Mouse (Mus musculus) gastrocnemius, postnatal 14 days (tissue): ENCODE measurements around the gene Cdk4. TPM values are rescaled to one million over a fixed set of nuclear protein-coding genes. Genes with fewer than 3 reads are reported as not detected.
A peak's percentile ranks its signal among the peaks of the same experiment; 100 is the strongest.

Experiments
- DNase-seq: peaks from one replicate; pipeline ENCODE4 v3.0.0; 2021; ENCODE audit warnings: mixed read lengths
- intact Hi-C: fragments of 180-260 bp; cut with DNase I; formaldehyde crosslinking; loops from one replicate; pipeline ENCODE4 v1.15.1; 2025; ENCODE audit warnings: low total_unique reads
- long read RNA-seq, 2 experiments: library from polyadenylated mRNA; stranded (forward); transcript quantifications; one replicate each; pipeline ENCODE4 v2.0.0; 2021
- total RNA-seq, 2 experiments: library from RNA; stranded (reverse); gene quantifications; 2 replicates each; pipeline ENCODE4 v1.2.3; 2021

The Cdk4 gene
- 10 to 100 TPM; 62.5 to 84.0 TPM for total RNA-seq
- long read RNA-seq, experiment 1, transcript Cdk4-201 (8 exons, 2,053 nt): major isoform, 32 of 39 reads
- long read RNA-seq, experiment 1, partial matches to known transcripts: 1 of 39 reads
- long read RNA-seq, experiment 1, other reads (novel, unspliced or antisense): 5 of 39 reads
- long read RNA-seq, experiment 2, transcript Cdk4-201 (8 exons, 2,053 nt): major isoform, 42 of 54 reads
- long read RNA-seq, experiment 2, partial matches to known transcripts: 4 of 54 reads
- long read RNA-seq, experiment 2, other reads (novel, unspliced or antisense): 8 of 54 reads

DNA sequence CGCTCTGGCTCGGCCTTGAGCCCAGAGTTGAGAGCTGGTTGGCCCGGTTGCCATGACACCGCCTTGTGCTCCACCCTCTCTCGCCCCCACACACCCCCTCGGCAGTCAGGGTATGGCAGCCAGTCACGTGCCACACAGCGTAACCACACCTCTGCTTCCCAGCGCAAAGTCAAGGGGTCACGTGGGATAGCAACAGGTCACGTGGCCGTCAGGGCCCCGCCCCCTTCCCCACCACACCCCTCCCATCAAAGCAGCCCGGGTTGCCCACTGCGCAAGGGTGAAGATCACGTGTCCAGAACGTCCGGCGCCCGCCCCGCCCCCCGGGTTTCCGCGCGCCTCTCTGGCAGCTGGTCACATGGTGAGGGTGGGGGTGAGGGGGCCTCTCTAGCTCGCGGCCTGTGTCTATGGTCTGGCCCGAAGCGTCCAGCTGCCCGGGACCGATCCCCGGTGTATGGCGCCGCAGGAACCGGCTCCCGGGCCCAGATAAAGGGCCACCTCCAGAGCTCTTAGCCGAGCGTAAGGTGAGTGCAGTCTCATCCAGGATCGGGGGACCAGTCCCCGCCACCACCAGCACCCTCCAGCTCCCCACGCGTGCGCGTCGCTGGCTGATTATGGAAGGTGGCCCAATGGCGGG is at the start of gene Cdk4:
TSS of gene Cdk4 (plus strand) at position 296 of the 634 bp plus-strand sequence.
- intact Hi-C loops: no loop called here
- DNase-seq: peak; percentile 98

DNA sequence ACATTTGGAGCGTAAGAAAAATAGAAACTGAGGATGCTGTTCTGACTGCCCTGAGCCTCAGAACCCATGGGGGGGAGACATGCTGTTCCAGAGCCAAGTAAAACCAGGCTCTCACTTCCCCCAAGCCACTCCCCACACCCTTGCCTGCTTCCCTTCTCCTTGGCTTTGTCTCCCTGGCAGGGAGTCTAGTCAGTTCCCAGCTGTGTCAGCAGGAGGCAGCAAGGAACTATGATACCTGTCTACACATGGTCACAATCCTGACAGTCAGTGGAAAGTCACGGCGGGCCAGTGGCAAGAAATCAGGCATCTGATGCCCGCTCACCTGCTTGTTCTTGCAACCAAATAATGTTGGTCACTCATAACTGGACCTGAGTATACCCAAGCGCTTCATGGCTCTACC is 46.8 kb upstream of the Cdk4 start:
- intact Hi-C loops: no loop called here
- DNase-seq: no peak

DNA sequence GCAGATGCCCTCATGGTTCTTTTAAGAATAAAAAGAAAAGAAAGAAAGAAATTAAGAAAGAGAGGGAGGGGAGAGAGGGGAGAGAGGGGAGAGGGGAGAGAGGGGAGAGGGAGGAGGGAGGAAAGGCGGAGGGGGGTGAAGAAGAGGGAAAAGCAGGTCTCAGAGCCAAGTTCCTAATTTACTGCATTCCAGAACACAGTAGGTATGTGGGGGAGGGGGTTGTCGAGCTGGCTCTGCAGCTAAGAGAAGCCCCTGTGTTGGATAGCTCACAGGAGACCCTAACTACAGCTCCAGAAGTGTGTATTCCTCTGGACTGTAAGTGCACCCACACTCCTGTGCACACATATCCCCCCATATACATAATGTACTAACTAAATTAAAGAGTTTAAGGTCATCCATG is 46.3 kb upstream of the Cdk4 start:
- intact Hi-C loops: no loop called here
- DNase-seq: no peak

DNA sequence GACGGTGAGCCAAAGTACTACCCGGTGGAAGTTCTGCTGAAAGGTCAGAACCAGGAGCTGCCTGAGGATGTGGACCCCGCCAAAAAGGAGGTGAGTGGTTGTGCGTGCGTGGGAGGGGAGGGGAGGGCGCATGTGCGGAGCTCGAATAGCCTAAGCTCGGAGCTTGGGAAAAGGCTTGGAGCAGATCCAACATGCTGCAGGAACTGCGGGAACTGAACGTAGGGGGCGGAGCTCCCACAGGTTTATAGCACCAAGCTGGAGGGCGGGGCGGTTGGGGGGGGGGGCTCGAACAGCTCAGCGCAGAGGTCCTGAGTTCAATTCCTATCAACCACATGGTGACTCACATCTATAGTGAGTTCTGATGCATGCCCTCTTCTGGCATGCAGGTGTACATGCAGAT is 44.9 kb upstream of the Cdk4 start:
- intact Hi-C loops: no loop called here
- no peak for DNase-seq

DNA sequence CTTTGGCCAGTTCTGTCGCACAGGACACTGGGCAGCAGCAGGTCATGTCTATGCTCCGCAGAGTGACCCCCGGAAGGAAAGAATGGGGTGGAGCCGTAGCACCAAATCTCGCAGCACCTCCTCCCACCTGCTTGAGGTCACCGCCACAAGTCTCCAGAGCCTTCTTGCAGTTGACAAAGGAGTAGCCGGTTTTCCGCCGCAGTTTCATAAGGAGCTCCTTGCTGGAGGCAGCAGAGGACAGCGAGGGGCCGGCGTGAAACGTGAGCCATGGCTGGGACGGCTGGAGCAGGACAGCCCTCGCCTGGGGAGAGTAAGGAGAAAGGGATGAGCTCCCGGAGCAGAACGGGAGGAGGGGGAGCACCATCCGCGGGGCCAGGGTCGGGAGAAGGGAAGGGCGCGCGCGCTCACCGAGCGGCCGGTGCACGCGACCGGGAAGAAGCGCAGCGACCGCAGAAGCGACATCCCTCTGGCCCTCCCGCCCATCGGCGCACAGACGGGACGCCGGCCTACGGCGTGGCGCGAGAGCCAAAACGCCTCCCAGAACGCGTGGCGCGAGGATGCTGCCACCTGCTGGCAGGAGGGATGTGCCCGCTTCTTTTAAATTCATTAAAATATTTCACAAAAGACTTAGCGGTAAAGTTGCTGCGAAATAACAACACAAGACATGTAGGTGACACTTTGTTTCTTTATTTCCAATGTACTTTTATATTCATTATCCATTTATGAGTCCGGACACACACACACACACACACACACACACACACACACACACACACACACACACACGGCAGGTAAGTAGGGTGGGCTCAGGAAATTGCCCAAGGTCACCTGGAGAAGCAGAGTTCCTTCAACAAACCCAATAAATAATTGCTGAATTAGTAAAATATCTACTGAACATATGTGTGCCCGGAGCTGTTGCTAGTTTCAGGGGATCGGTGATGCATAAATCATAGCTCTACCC is 32.7 kb upstream of the Cdk4 start, which contains the start of gene Tsfm:
TSS of gene Tsfm (minus strand) at position 505 of the 961 bp plus-strand sequence.
- intact Hi-C loops: no loop called here

DNA sequence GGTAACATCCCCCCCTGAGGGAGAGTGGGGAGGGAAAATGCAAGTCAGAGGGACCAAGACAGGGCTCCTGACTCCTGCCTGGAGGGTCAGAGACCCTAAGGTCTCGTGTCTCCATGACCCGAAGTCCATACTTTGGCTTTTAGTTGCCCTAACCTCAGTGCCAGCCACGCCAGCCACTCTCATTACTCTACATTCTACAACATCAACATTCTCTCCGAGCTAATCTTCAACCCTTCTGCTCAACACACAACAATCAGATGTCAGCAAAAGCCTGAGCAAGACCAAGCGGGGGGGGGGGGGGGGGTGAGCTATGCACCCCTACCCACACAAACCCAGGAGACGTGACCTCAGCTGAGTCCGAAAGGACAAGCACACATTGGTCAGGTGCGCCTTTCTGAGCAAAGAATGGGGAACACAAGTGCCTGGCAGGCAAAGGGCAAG is 30.0 kb upstream of the Cdk4 start:
- DNase-seq: no peak
- intact Hi-C loops: loop anchor here (2.0 kb wide), 1 partner anchor 117 kb away; no protein-coding TSS in a partner anchor

More for the DNA sequence above, 32.7 kb upstream of the Cdk4 start, which contains the start of gene Tsfm:
- DNase-seq: peak; percentile 94

DNA sequence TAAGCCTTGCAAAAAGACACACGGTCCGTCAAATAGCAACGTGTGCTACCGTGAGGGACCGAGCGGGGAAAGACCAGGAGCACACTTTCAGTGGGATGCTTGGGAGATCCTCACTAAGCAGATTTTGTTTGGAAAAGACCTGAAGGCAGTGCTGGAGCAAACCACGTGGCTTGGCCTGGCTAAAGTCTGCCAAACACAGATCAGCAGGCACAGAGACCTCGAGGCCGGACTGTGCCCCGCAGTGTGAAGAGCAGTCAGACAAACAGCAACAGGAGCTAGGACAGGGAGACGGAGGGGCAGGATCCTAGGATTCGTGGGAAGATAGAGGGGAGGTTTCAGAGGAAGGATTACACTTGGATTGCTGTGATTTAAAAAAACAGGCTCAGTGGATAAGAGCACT is 27.1 kb upstream of the Cdk4 start:
- DNase-seq: no peak
- intact Hi-C loops: no loop called here

DNA sequence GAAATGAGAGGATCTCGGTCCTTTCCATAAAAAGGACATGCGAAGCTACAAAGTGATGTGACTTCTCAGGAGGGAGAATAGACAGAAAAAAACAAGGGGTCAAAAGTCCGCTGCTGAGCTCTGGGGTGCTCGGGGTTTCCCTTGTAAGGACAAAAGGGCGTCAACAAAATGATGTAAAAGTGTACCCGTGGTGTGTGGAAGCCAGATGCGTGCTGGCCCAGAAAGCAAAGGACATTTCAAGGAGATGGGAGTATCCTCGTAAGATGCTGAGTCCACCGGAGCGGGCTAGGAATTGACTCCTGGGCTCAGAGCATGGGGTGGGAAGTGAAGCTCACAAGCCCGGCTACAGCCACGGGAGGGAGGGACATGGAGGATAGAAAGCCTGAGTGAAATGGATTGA is 25.7 kb upstream of the Cdk4 start:
- intact Hi-C loops: no loop called here
- DNase-seq: no peak

DNA sequence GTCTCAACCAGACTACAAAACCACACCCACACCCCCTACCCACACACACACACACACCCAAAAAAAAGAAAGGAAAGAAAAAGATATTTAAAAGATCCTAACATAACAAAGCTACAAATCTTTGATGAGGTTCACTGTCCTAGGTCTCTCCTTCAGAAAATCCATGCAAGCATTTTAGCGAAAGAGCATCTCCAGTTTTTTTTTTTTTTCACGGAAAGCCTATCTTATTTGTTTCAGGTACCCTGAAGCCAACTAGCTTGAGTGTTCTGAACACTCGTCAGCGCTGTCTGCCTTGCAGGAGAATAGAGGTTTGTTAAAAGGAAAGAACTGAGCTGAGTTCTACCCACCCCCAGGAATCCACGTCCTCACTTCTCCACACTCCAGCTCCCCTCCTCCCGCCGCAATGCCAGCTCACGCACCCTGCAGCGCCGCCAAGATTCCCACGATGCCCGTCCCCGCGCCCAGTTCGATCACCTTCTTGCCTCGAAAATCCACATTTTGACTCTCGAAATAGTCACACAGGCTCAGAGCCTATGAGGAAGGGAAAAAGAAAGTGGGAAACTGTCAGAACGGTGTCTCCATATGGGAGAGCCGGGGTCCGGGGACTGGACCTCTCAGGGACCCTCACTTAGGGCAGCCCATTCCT is 22.6 kb upstream of the Cdk4 start:
- intact Hi-C loops: no loop called here
- no peak for DNase-seq

DNA sequence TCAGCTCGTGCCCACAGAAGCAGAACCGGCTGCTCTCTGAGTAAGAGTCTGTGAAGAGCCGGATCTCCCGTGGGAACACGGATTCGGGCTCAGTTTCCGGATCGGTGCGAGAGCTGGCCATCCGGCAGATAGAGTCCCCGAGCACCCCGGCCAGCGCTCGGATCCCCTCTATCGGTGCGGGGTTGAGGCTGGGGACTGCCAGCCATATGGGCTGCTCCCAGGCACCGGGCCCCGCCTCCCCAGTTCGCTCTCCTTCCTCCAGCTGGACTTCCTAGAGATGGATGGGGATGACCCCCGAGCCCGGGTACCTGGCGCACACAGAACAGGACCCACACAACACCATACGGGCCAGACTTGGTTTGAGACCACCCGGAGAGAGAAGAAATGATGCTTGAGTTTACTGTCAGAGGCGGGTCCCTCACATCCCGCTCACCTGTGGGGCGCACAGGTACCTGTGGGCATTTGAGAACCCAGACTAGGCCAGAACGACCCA is 22.0 kb upstream of the Cdk4 start, which contains the start of the genes Mettl1 and Eef1akmt3:
TSS of gene Mettl1 (plus strand) at position 141 of the 493 bp plus-strand sequence.
TSS of gene Eef1akmt3 (minus strand) at position 240 of the 493 bp plus-strand sequence.
- DNase-seq: peak; percentile 38
- intact Hi-C loops: no loop called here

DNA sequence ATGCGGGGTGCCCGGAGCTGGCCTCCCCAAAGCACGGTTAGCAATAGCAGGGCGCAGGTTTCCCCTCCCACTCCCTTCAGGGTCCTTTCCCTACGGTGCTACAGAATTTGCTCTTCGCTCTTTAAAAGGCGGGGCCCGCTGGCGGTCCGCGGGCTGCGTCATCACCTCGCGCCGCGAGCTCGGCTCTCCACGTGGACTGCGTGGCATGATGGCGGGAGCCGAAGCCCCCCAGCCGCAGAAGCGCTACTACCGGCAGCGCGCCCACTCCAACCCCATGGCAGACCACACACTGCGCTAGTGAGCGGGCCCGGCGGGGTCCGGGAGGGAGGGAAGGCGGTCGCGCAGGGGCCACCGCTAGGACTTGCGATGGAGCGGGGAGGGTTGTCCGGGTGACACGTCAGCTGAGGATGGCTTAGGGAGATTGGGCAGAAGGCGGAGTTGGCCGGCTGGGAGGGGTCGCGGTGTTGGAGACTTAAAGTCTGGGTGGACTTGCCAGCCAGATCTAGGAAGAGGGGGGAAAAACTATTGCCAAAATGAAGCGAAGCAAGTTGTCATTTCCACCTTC is 21.5 kb upstream of the Cdk4 start:
- DNase-seq: peak; percentile 87
- intact Hi-C loops: no loop called here

DNA sequence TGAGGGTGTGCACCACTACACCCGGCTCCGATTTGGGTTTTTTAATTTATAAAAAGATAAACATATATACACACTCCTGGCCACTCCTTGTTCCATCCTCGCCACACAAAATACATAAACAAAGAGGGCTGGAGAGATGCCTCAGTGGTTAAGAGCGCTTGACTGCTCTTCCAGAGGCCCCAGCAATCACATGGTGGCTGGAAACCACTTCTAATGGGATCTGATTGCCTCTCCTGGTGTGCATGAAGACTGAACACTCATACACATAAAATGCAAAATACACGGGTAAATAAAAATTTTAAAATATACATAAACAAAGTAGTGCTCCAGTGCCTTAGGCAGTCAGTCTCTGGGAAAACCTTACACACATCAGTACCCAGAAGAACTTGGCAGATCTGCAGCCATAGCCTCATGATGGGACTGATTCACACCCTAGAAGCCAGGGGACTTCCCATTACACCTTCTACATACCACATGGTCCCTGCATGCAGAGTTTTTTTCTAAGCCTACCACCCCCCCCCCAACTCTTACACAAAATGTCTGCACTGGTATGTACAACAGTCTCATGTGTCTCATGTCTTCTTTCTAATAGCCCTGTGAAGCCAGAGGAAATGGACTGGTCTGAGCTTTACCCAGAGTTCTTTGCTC is 20.7 kb upstream of the Cdk4 start:
- intact Hi-C loops: no loop called here
- DNase-seq: no peak

DNA sequence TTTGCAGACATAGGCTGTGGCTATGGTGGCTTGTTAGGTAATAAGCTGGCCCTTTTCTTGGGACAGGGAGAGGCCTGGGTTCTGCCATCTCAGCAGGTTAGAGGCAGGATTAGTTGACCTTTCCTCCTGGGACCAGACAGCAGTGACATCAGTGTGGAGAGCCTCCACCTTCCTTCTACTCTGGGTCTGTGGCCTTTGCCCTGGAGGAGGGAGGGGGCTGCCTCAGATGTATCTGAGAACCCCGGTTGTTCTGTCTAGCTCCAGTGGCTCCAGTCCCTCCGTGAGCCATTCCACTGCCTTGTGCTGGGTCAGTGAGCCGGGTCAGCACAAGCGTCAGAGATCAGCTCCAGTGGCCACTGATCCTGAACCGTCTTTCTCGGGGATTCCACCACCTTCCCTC is 20.1 kb upstream of the Cdk4 start:
- intact Hi-C loops: no loop called here
- DNase-seq: no peak

DNA sequence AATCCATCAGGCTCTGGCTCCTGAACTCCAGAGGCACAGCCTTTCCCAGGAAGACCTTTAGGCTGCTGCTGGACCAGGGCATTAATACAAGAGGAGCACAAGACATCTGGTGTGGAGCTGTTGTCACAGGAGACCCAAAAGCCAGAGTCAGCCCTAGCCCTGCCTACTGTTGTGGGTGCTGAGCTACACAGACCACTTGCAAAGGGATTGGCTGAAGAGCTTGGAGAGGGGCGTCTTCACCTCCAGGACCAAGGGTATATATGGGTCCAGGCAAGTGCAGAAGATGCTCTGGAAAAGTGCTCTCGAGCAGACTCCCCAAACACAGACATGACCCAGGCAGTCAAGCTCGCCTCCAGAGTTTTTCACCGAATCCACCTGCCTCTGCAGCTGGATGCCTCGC is 15.4 kb upstream of the Cdk4 start, which contains the start of gene Cyp27b1:
TSS of gene Cyp27b1 (plus strand) at position 297 of the 400 bp plus-strand sequence.
- DNase-seq: no peak
- intact Hi-C loops: no loop called here

DNA sequence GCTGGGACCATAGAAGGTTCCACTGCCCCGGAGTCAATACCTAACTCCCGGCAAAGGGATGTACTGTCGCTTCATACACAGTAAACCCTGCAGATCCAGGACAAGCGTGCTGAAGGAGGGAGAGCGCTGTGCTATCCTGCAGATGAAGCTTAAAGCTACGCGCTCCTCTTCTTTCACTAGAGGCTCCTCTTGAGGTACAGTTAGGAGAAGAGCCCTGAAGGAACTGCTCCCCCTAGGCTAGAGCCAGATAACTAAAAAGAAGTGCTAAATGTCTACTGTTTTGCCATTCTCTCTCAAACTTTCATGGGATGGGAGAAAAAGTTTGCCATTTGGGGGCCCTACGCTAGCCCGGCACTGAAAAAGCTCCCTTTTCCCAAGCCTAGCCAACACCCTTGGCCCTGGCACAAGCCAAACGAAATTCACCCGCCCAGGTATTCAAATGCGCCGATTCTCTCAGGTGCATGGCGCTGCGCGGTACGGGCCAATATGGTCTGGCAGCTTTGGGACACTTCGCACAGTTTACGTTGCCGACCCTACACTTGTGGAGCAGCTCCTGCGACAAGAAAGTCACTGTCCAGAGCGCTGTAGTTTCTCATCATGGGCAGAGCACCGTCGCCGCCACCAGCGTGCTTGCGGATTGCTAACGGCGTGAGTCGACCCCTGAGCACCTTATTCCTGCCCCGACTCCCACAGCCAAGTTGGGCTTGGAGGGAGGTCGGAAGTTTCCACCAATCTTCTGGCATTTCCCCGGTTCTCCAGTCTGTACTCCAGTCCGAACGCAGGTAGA is 14.5 kb upstream of the Cdk4 start:
- intact Hi-C loops: no loop called here
- DNase-seq: no peak

DNA sequence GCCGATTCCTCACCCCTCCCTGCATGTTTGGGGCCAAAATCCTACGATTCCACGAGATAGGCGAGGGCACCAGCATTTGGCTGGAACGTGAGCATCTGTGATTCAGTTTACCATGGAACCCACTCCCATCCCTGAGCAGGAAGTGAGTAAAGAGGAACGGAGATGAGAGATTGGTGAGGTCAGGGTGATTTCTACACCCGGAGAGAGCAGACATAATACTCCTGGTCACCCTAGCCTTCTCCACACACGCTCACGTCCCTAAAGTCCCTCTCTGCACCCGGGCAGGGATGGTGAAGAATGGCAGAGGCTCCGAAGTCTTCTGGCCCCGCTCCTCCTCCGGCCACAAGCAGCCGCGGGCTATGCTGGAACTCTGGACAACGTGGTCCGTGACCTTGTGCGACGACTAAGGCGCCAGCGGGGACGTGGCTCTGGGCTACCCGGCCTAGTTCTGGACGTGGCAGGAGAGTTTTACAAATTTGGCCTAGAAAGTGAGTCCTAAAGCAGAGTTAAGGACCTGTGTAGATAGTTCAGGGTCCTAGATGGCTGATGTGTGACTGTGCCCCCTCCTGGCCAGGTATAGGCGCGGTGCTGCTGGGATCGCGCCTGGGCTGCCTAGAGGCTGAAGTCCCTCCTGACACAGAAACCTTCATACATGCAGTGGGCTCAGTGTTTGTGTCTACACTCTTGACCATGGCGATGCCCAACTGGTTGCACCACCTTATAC is 13.8 kb upstream of the Cdk4 start:
- intact Hi-C loops: no loop called here
- DNase-seq: no peak

DNA sequence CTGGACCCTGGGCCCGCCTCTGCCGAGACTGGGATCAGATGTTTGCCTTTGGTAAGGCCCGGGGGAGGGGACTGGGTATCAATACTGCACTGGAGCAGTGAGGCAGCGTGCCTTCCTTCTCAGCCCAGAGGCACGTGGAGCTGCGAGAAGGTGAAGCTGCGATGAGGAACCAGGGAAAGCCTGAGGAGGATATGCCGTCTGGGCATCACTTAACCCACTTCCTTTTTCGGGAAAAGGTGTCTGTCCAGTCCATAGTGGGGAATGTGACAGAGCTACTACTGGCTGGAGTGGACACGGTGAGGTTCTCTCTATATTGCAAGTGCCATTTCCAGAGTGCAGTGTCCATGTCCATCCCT is 13.2 kb upstream of the Cdk4 start:
- intact Hi-C loops: no loop called here
- no peak for DNase-seq
